Mouse (Mus musculus): ENCODE results near the gene Arl8b.

DNA sequence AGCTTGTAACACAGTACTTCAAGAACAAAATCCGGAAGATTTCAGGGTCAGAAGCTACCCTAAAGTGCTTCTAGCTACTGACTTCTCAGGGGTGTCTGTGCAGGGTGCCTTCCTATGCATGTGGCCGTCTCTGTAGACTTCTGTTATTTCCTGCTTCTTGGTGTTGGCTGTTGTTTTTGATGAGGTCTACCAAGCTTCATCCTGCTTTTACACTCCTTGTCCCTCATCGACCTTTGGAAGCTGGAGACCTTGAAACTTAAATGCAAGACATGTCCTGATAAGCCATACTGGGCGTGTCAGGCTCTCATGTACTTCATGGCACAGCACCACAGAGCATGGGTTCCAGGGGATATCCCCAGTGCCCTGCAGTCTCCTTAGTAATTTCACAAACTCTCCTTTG, 55.1 kb downstream of the Arl8b start:
- no peak for TF ChIP-seq GATA1 (IDR thresholded peaks at IDR 0.05; ENCODE audit: low read length)
- TF ChIP-seq TAL1 (IDR thresholded peaks at IDR 0.05; ENCODE audit: low read length) = no peak
